Mouse (Mus musculus): ENCODE measurements around the gene Cfap45. TPM values are rescaled to one million over a fixed set of nuclear protein-coding genes. Genes with fewer than 3 reads are reported as not detected.

The Cfap45 gene
- polyA plus RNA-seq, 1 experiment from 2014 or later = 4.6 TPM

- Histone ChIP-seq H3K9me3 (ENCODE audit: control insufficient read depth, low read length) (no peaks in the 10 kb centered on the region), H3K27me3 (ENCODE audit: control insufficient read depth, insufficient read depth, low read length) (no peaks in the 10 kb centered on the region), H3K27ac (replicated peaks) (peak overlapping the region; percentile 20; the same call in 1 of the 2 replicates), H3K36me3 (ENCODE audit: control insufficient read depth, insufficient read depth, low read length) (peaks cover 19% of the 10 kb centered on the region), H3K4me3 (ENCODE audit: low read depth, low read length) (no peak overlapping the region), H3K4me2 (replicated peaks; ENCODE audit: low read depth) (no peak overlapping the region), H3K4me1 (replicated peaks; ENCODE audit: control insufficient read depth, insufficient read depth) (peaks cover 6% of the 10 kb centered on the region), H3K9ac (ENCODE audit: low read length) (no peak overlapping the region)
- DNase-seq (ENCODE audit: low spot score) = no peak
- 49% methylated on average over 2 of the region's 2 CpGs for WGBS
- ATAC-seq (ENCODE audit: low FRiP score, low TSS enrichment) = no peak
- no peak for TF ChIP-seq CTCF (IDR thresholded peaks at IDR 0.05; ENCODE audit: low read depth)
- TF ChIP-seq EP300 (optimal IDR thresholded peaks at IDR 0.05) = no peak
These were observed 12.4 kb upstream of the Cfap45 start for GRCm38 (mm10) chr1:172508172-172508571.

GRCm38 (mm10) chr1:172509235-172509634 lies 11.4 kb upstream of the Cfap45 start:
- Histone ChIP-seq H3K27me3 (ENCODE audit: control insufficient read depth, insufficient read depth, low read length) (no peaks in the 10 kb centered on the region), H3K36me3 (ENCODE audit: control insufficient read depth, insufficient read depth, low read length) (peaks cover 19% of the 10 kb centered on the region), H3K4me3 (ENCODE audit: low read depth, low read length) (no peak overlapping the region), H3K9ac (ENCODE audit: low read length) (no peak overlapping the region), H3K4me2 (replicated peaks; ENCODE audit: low read depth) (no peak overlapping the region), H3K9me3 (ENCODE audit: control insufficient read depth, low read length) (no peaks in the 10 kb centered on the region), H3K27ac (replicated peaks) (peak overlapping the region; percentile 42), H3K4me1 (replicated peaks; ENCODE audit: control insufficient read depth, insufficient read depth) (peaks cover 8% of the 10 kb centered on the region; the same call in 1 of the 2 replicates)
- DNase-seq (ENCODE audit: low spot score) (peak; percentile 78), ATAC-seq (ENCODE audit: low FRiP score, low TSS enrichment) (peak; percentile 67)
- TF ChIP-seq EP300 (optimal IDR thresholded peaks at IDR 0.05) = no peak
- TF ChIP-seq CTCF (IDR thresholded peaks at IDR 0.05; ENCODE audit: low read depth) = no peak
- 60% methylated on average over 5 of the region's 5 CpGs for WGBS

- no peak overlapping the region for H3K9ac ChIP-seq (ENCODE audit: low read length)
- no peaks in the 10 kb centered on the region for H3K27me3 ChIP-seq (ENCODE audit: control insufficient read depth, insufficient read depth, low read length)
- no peaks in the 10 kb centered on the region for H3K9me3 ChIP-seq (ENCODE audit: control insufficient read depth, low read length)
- WGBS = 47% methylated on average over 8 of the region's 8 CpGs
- ATAC-seq (ENCODE audit: low FRiP score, low TSS enrichment) (peak; percentile 80), DNase-seq (ENCODE audit: low spot score) (peak; percentile 68)
- H3K4me2 ChIP-seq (replicated peaks; ENCODE audit: low read depth) = no peak overlapping the region
- no peak for TF ChIP-seq EP300 (optimal IDR thresholded peaks at IDR 0.05)
- no peak for TF ChIP-seq CTCF (IDR thresholded peaks at IDR 0.05; ENCODE audit: low read depth)
- peaks cover 19% of the 10 kb centered on the region for H3K36me3 ChIP-seq (ENCODE audit: control insufficient read depth, insufficient read depth, low read length)
- peak overlapping the region; percentile 82 for H3K27ac ChIP-seq (replicated peaks)
- H3K4me1 ChIP-seq (replicated peaks; ENCODE audit: control insufficient read depth, insufficient read depth) = peaks cover 8% of the 10 kb centered on the region; the same call in 1 of the 2 replicates
- H3K4me3 ChIP-seq (ENCODE audit: low read depth, low read length) = no peak overlapping the region
These were observed 10.6 kb upstream of the Cfap45 start for GRCm38 (mm10) chr1:172509983-172510382.

GRCm38 (mm10) chr1:172510421-172510972 lies 10.1 kb upstream of the Cfap45 start:
- no peaks in the 10 kb centered on the region for H3K9me3 ChIP-seq (ENCODE audit: control insufficient read depth, low read length)
- peak; percentile 75 for ATAC-seq (ENCODE audit: low FRiP score, low TSS enrichment)
- WGBS = 32% methylated on average over 13 of the region's 13 CpGs
- H3K4me1 ChIP-seq (replicated peaks; ENCODE audit: control insufficient read depth, insufficient read depth) = peaks cover 8% of the 10 kb centered on the region; the same call in 1 of the 2 replicates
- TF ChIP-seq EP300 (optimal IDR thresholded peaks at IDR 0.05) (no peak), CTCF (IDR thresholded peaks at IDR 0.05; ENCODE audit: low read depth) (no peak)
- H3K27ac ChIP-seq (replicated peaks) = peak overlapping the region; percentile 82
- peak; percentile 87 for DNase-seq (ENCODE audit: low spot score)
- H3K36me3 ChIP-seq (ENCODE audit: control insufficient read depth, insufficient read depth, low read length) = peaks cover 14% of the 10 kb centered on the region
- H3K4me3 ChIP-seq (ENCODE audit: low read depth, low read length) = no peak overlapping the region
- 0 out of 2 replicates have a peak overlapping the region, but pooled peaks have one; percentile 3 for H3K4me2 ChIP-seq (replicated peaks; ENCODE audit: low read depth)
- no peaks in the 10 kb centered on the region for H3K27me3 ChIP-seq (ENCODE audit: control insufficient read depth, insufficient read depth, low read length)
- H3K9ac ChIP-seq (ENCODE audit: low read length) = no peak overlapping the region

GRCm38 (mm10) chr1:172512962-172513361 lies 7.6 kb upstream of the Cfap45 start:
- Histone ChIP-seq H3K4me1 (replicated peaks; ENCODE audit: control insufficient read depth, insufficient read depth) (peaks cover 8% of the 10 kb centered on the region; the same call in 1 of the 2 replicates), H3K4me2 (replicated peaks; ENCODE audit: low read depth) (0 out of 2 replicates have a peak overlapping the region, but pooled peaks have one; percentile 17), H3K9me3 (ENCODE audit: control insufficient read depth, low read length) (no peaks in the 10 kb centered on the region), H3K27me3 (ENCODE audit: control insufficient read depth, insufficient read depth, low read length) (no peaks in the 10 kb centered on the region), H3K27ac (replicated peaks) (peak overlapping the region; percentile 70), H3K9ac (ENCODE audit: low read length) (no peak overlapping the region), H3K4me3 (ENCODE audit: low read depth, low read length) (no peak overlapping the region), H3K36me3 (ENCODE audit: control insufficient read depth, insufficient read depth, low read length) (no peaks in the 10 kb centered on the region)
- DNase-seq (ENCODE audit: low spot score) (peak; percentile 53), ATAC-seq (ENCODE audit: low FRiP score, low TSS enrichment) (no peak)
- 25% methylated on average over 13 of the region's 13 CpGs for WGBS
- TF ChIP-seq EP300 (optimal IDR thresholded peaks at IDR 0.05) (no peak), CTCF (IDR thresholded peaks at IDR 0.05; ENCODE audit: low read depth) (peak; percentile 53)

GRCm38 (mm10) chr1:172513525-172514212 lies 6.9 kb upstream of the Cfap45 start:
- Histone ChIP-seq H3K4me1 (replicated peaks; ENCODE audit: control insufficient read depth, insufficient read depth) (peaks cover 8% of the 10 kb centered on the region; the same call in 1 of the 2 replicates), H3K27me3 (ENCODE audit: control insufficient read depth, insufficient read depth, low read length) (no peaks in the 10 kb centered on the region), H3K27ac (replicated peaks) (peak overlapping the region; percentile 70), H3K36me3 (ENCODE audit: control insufficient read depth, insufficient read depth, low read length) (no peaks in the 10 kb centered on the region), H3K9ac (ENCODE audit: low read length) (no peak overlapping the region), H3K4me3 (ENCODE audit: low read depth, low read length) (no peak overlapping the region), H3K4me2 (replicated peaks; ENCODE audit: low read depth) (no peak overlapping the region), H3K9me3 (ENCODE audit: control insufficient read depth, low read length) (no peaks in the 10 kb centered on the region)
- no peak for TF ChIP-seq CTCF (IDR thresholded peaks at IDR 0.05; ENCODE audit: low read depth)
- no peak for TF ChIP-seq EP300 (optimal IDR thresholded peaks at IDR 0.05)
- DNase-seq (ENCODE audit: low spot score) (peak; percentile 77), ATAC-seq (ENCODE audit: low FRiP score, low TSS enrichment) (peak; percentile 37)
- WGBS = 52% methylated on average over 17 of the region's 17 CpGs

Measured in stomach, postnatal 0 days (tissue).